Mouse (Mus musculus) E14TG2a.4 (cell line): ENCODE data around the gene Dph5.

Source experiments
- CTCF ChIP-seq: conservative IDR thresholded peaks from 2 replicates; pipeline ENCODE4 v1.5.1; 2014; ENCODE audit warnings: low read length
- NANOG ChIP-seq: IDR thresholded peaks from 2 replicates; pipeline ENCODE4 v1.6.1; 2014; ENCODE audit warnings: borderline replicate concordance, low read length, mixed read lengths
- POU5F1 ChIP-seq: IDR thresholded peaks from 2 replicates; pipeline ENCODE4 v1.6.1; 2014; ENCODE audit warnings: low read length, borderline replicate concordance

- TF ChIP-seq CTCF = no peak
- TF ChIP-seq POU5F1 = no peak
- no peak for TF ChIP-seq NANOG
Measured at GRCm38 (mm10) chr3:115968745-115969530, 81.3 kb downstream of the Dph5 start.
